Mouse (Mus musculus) heart, postnatal 14 days (tissue): ENCODE data around the gene Tnfrsf1b. TPM values are rescaled to one million over a fixed set of nuclear protein-coding genes. Genes with fewer than 3 reads are reported as not detected.

Source experiments
- DNase-seq, 2 experiments: peaks; one replicate each; pipeline ENCODE4 v3.0.0; 2021 to 2022
- intact Hi-C: fragments of 180-260 bp; cut with DNase I; formaldehyde crosslinking; loops from one replicate; pipeline ENCODE4 v1.15.1; 2025
- total RNA-seq, 2 experiments: library from RNA; stranded (reverse); gene quantifications; 2 replicates each; pipeline ENCODE4 v1.2.3; 2021

Gene Tnfrsf1b
- total RNA-seq, 2 experiments from 2014 or later = 5.5 to 6.3 TPM

- intact Hi-C loops = no loop called here
These were observed 24.6 kb downstream of the Tnfrsf1b start for GRCm38 (mm10) chr4:145222064-145222463.

GRCm38 (mm10) chr4:145221379-145221778 lies 25.3 kb downstream of the Tnfrsf1b start:
- intact Hi-C loops = no loop called here
- no peak for DNase-seq

More at GRCm38 (mm10) chr4:145222064-145222463, 24.6 kb downstream of the Tnfrsf1b start:
- no peak for DNase-seq

GRCm38 (mm10) chr4:145220001-145220400 lies 26.7 kb downstream of the Tnfrsf1b start:
- no peak for DNase-seq
- intact Hi-C loops = no loop called here

GRCm38 (mm10) chr4:145219240-145219985 lies 27.3 kb downstream of the Tnfrsf1b start:
- DNase-seq = peak; percentile 47 to 55
- intact Hi-C loops = loop anchor here (5.0 kb wide), 1 partner anchor 33 kb away; no protein-coding TSS in a partner anchor

GRCm38 (mm10) chr4:145217837-145218236 lies 28.8 kb downstream of the Tnfrsf1b start:
- no peak for DNase-seq
- intact Hi-C loops = loop anchor here (5.0 kb wide), 1 partner anchor 34 kb away; no protein-coding TSS in a partner anchor

GRCm38 (mm10) chr4:145217046-145217445 lies 29.6 kb downstream of the Tnfrsf1b start:
- no peak for DNase-seq
- intact Hi-C loops = loop anchor here (5.0 kb wide), 1 partner anchor 35 kb away; no protein-coding TSS in a partner anchor

GRCm38 (mm10) chr4:145215396-145215795 lies 31.3 kb downstream of the Tnfrsf1b start:
- intact Hi-C loops = loop anchor here (5.0 kb wide), 1 partner anchor 37 kb away; no protein-coding TSS in a partner anchor
- no peak for DNase-seq

GRCm38 (mm10) chr4:145214786-145215174 lies 31.9 kb downstream of the Tnfrsf1b start:
- intact Hi-C loops = loop anchor here (1.0 to 5.0 kb wide), 2 partner anchors 38 to 72 kb away; no protein-coding TSS in a partner anchor
- DNase-seq = no peak

GRCm38 (mm10) chr4:145213999-145214785 lies 32.5 kb downstream of the Tnfrsf1b start:
- DNase-seq = peak; percentile 94 to 97
- intact Hi-C loops = loop anchor here (1.0 kb wide), 1 partner anchor 72 kb away; no protein-coding TSS in a partner anchor

GRCm38 (mm10) chr4:145211076-145211475 lies 35.6 kb downstream of the Tnfrsf1b start:
- intact Hi-C loops = no loop called here

GRCm38 (mm10) chr4:145210564-145210963 lies 36.1 kb downstream of the Tnfrsf1b start:
- DNase-seq = no peak
- intact Hi-C loops = no loop called here

More at GRCm38 (mm10) chr4:145211076-145211475, 35.6 kb downstream of the Tnfrsf1b start:
- no peak for DNase-seq

GRCm38 (mm10) chr4:145209690-145210088 lies 37.0 kb downstream of the Tnfrsf1b start:
- intact Hi-C loops = no loop called here
- DNase-seq = no peak

GRCm38 (mm10) chr4:145209076-145209689 lies 37.5 kb downstream of the Tnfrsf1b start:
- intact Hi-C loops = no loop called here
- DNase-seq = no peak

GRCm38 (mm10) chr4:145207718-145208371 lies 38.8 kb downstream of the Tnfrsf1b start:
- no peak for DNase-seq
- intact Hi-C loops = no loop called here

GRCm38 (mm10) chr4:145204779-145205178 lies 41.9 kb downstream of the Tnfrsf1b start:
- intact Hi-C loops = no loop called here
- DNase-seq = no peak

GRCm38 (mm10) chr4:145203305-145203704 lies 43.4 kb downstream of the Tnfrsf1b start:
- intact Hi-C loops = no loop called here
- no peak for DNase-seq

GRCm38 (mm10) chr4:145201424-145201823 lies 45.2 kb downstream of the Tnfrsf1b start:
- no peak for DNase-seq
- intact Hi-C loops = no loop called here

GRCm38 (mm10) chr4:145199982-145200699 lies 46.5 kb downstream of the Tnfrsf1b start:
- intact Hi-C loops = no loop called here
- DNase-seq = peak; percentile 40 to 60

- intact Hi-C loops = no loop called here
- DNase-seq = no peak
These were observed 50.1 kb downstream of the Tnfrsf1b start for GRCm38 (mm10) chr4:145196586-145196985.
